Mouse (Mus musculus): ENCODE results near the gene D630003M21Rik. TPM values are rescaled to one million over a fixed set of nuclear protein-coding genes. Genes with fewer than 3 reads are reported as not detected.

The D630003M21Rik gene
- polyA plus RNA-seq, 1 experiment, result 0.01 TPM

DNA sequence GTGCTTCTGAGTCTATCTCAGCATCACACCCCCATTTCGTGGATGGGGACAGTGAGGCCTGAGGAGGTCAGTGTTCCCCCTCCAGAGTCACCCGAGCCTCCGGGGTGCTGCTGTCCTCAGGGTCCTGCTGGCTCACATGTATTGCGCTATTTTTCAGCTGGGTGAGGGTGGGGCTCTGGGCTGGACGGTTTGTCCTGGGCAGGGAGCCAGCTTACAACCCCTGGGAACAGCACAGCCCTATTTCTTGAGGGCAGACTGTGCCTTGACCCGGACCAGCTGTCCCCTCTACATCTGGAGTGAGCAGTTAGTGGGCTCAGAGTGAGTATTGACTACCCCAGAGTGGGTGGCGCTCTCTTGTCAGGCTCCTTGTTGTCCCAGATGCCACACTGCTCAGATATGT is 37.9 kb downstream of the D630003M21Rik start:
- TF ChIP-seq GATA1 (IDR thresholded peaks at IDR 0.05; ENCODE audit: low read length), result no peak

DNA sequence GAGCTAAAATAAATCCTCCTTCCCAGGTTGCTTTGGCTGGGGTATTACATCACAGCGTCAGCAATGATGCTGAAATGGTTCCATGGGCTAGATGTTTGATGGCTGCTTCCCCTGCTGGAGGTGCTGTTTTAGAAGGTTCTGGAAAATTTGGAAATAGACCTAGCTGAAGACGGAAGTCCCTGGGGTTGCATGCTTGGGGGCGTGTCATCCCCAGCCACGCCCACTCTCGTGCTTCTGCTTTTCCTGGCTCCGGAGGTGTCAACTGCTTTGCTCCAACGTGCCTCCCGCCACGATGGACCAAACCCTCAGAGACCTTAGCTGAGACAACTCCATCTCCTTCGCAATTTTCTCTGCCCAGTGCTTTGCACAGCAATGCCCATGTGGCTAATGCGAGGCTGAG is 39.6 kb downstream of the D630003M21Rik start:
- TF ChIP-seq GATA1 (IDR thresholded peaks at IDR 0.05; ENCODE audit: low read length), result no peak

DNA sequence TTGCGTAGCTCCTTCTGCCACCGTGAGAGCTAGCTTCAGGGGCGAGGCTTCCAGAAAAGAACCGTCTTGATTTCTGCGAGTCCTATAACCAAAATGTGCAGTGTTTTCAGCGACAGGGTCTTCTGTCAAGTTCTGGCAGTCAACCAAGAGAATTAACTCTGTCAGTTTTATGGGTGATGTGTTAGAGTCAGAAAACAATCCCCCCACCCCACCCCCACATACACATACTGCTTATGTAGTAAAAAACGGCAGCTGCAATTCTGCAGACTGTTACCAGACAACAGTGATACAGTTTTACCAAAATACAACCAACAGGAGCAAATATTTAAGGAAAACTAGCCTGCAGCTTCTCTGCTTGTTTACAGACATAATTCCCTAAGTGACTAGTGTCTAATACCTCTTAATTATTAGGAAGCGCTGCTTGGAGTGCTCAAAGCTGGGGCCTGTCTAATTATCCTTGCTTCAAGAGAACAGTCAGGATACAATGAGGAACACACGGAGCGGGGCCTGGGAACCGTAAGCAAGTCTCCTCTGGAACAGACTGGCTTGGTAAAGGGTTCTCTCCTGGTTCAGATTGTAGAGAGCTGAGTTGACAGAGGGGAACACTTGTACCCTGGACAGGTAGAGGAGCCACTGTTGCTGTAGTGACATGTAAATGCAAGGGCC is 42.7 kb downstream of the D630003M21Rik start:
- TF ChIP-seq GATA1 (IDR thresholded peaks at IDR 0.05; ENCODE audit: low read length), result no peak

DNA sequence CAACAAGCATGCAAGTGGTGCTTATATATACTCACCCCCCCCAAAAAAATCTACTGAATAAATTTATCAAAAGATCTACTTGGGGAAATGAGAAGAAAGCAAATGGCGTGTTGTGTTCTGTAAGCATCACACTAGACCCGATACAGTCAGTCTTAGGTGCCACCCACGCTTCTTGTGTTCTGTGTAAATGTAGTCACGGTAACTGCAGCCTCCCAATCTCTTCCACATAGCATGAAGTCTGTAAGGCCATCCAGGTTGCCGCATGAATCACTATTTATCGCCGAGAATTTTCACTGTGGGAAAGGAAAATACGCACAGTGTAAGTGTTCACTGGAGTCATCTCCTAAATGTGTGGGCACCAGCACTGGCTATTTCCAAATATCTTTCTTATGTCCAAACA is 45.8 kb downstream of the D630003M21Rik start:
- TF ChIP-seq GATA1 (IDR thresholded peaks at IDR 0.05; ENCODE audit: low read length), result no peak

DNA sequence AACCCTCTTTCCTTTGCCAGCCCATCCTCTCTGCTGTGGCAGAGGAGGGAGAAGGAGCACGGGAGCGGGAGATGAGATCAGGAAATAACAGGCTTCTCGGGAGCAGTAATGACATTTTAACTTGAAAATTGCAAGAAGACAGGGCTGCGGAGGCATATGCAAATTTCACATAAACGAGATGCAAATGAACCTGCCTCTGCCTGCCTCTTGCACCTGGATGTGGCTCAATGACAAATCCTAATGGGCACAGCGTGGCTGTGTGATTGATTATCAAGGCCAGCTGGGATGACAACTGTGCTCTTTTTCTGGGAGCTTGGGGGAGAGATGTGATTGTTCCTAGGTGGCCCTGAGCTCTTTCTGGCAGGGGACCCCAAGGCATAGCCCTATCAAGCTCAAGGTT is 47.1 kb downstream of the D630003M21Rik start:
- TF ChIP-seq GATA1 (IDR thresholded peaks at IDR 0.05; ENCODE audit: low read length), result no peak

DNA sequence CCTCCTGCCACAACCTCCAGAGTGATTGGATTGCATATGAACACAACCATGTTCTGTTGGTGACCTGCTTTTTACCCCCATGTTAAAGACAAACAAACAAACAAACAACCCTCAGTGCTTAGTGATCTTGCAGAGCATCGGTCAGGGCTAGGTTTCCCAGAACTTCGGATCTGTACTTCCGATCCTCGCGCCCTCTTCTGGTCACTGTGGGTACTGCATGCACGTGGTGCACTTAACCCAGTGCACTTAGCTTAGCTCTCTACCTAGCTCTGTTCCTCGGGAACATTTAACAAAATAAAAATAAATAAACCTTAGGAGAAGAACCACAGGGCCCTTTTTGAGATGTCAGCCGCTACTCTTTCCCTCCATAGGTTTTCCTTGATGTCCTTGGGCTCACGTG is 48.2 kb downstream of the D630003M21Rik start:
- no peak for TF ChIP-seq GATA1 (IDR thresholded peaks at IDR 0.05; ENCODE audit: low read length)

DNA sequence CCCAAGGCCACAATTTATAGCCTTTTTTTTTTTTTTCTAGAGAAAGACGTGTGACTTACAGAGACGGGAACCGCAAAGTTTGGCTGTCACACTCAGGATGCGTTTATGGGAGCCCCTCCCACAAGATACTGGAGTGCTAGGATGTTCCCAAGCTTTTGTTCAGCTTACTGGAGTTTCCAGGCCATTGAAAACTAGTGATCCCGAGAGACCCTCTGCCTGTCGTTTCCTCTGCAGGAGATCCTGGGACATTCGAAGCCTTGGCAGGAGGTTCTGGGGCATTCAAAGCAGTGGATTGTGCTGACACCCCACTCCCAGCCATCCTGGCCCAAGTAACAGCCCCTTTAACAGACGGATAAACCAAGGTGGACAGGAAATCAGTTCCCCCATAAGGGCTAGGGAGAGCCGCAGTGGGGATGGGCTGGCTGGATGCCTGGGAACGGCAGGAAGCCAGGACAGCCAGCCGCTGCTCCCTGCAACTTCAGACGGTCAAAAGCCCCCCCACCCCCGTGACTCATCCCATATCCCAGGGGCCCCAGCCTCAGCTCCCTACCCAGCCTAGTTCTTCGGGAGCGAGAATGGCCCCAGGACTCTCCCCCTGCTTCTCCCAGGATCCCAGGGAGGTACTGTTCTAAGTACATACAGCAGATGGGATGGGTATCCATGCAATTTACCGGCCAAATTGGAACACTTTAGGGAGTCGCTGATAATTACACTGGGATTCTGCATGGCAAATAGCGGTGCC is 49.5 kb downstream of the D630003M21Rik start:
- TF ChIP-seq GATA1 (IDR thresholded peaks at IDR 0.05; ENCODE audit: low read length), result no peak

DNA sequence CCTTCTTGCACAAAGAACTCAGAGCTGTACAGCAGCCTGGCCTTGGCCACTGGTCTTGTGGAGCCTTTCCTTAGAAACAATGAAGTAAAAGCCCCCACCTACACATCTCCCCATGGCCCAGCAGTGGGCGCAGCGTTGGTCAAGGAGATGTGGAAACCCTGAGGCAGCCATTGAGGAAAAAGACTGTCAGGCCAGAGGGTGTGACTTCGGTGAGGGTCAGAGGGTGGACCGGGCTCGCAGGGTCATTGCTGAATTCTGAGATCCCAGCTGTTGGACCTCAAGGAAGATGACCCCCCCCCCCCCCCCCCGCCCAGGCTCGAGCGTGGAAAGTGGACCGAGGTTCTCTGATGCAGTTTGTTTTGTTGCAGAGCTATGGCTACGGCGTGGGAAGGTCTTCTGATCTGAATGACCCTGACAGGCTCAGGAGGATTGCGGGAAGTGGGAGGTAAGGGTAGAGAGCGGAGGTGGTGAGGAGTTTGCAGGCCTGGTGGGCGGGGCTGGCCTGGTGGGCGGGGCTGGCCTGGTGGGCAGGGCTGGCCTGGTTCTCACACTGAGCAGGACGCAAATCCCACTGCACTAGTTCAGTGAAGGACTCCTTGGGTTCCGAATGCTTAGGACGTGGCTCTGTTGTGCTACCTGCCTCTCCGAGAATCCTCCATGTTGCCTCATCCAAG is 50.2 kb downstream of the D630003M21Rik start:
- TF ChIP-seq GATA1 (IDR thresholded peaks at IDR 0.05; ENCODE audit: low read length), result no peak

DNA sequence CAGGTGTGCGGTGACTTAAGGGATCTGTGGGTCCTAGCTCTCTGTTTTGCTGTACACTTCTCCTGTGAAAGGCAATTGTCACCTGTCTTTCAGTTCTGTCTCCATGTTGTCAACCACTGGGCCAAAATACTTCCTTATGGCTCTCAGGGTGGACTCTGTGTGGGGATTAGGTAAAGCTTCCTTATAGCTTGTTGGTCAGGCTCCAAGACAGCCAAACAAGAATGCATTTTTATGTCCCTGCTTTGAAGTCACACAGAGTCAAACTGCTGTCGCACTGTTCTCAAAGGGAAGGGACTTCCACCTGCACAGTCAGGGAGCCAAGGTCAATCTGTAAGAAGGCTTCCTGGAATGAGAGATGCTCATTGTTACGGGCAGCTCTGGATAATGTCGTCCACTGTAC is 50.9 kb downstream of the D630003M21Rik start:
- TF ChIP-seq GATA1 (IDR thresholded peaks at IDR 0.05; ENCODE audit: low read length), result no peak

DNA sequence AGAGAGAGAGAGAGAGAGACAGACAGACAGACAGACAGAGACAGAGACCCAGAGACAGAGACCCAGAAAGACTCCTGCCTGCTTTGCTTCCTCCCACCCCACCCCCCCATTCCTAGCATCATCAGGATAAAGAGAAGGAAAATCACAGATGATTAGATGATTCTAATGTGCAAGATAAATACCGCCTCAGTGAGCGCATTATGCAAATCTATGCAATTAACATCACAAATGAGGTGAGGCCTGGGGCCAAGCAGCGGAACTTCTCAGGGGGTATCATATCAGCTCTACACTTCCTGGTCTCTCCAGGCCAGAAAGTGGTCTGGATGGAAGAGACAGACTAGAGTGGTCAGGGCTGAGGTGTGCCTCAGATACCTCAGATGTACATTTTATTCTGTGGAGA is 51.4 kb downstream of the D630003M21Rik start:
- TF ChIP-seq GATA1 (IDR thresholded peaks at IDR 0.05; ENCODE audit: low read length), result no peak

DNA sequence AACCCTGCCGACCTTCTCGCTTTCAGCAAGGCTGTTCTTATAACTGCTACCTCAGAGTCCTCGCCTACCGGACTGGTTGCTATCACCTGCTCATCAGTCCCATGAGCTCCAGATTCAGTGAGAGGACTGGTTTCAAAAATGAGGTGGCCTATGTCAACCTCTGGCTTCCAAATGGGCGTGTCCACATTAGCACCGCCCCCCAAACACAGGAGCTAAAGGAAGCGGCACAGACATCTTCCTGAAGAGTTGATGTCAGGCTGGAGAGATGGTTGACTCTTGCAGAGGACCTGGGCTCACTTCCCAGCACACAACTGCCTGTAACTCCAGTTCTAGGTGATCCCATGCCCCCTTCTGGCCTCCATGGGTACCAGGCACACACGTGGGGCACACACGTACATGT is 52.3 kb downstream of the D630003M21Rik start:
- TF ChIP-seq GATA1 (IDR thresholded peaks at IDR 0.05; ENCODE audit: low read length), result no peak

DNA sequence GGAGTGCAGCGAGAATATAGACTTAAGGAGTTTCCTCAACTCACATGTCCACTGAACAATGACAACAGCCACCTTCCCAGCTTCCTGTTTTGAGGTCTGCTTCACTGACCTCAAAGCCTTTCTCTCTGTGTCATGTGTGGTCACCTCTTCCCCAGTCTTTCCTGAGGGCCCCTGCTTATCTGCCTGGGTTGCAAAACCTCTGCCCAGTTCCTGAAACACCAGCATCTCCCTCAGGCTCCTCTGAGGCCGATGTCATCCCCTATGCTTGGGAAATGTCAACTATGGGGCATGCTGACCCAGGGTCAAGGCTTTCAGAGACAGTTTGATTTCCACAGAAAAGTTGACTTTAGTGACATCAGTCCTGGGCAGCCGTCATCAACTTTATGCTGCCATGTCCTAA is 53.6 kb downstream of the D630003M21Rik start:
- no peak for TF ChIP-seq GATA1 (IDR thresholded peaks at IDR 0.05; ENCODE audit: low read length)

DNA sequence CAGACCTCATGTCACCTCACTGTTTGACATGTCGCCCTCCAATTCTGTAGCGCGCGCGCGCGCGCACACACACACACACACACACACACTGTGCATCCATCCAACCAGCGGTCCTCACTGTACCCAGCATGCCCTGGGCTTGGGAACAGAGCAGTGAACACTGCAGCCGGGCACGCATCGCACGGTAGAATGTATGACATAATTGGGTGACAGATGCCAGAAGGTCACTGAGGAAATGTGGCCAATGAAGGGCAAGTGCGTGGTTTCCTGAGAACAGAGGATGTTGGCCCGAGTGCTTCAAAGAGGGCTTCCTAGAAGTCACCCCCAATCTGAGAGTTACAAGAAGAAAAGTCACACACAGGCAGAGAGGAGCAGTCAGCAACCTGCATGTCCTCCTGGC is 54.1 kb downstream of the D630003M21Rik start:
- TF ChIP-seq GATA1 (IDR thresholded peaks at IDR 0.05; ENCODE audit: low read length), result no peak

DNA sequence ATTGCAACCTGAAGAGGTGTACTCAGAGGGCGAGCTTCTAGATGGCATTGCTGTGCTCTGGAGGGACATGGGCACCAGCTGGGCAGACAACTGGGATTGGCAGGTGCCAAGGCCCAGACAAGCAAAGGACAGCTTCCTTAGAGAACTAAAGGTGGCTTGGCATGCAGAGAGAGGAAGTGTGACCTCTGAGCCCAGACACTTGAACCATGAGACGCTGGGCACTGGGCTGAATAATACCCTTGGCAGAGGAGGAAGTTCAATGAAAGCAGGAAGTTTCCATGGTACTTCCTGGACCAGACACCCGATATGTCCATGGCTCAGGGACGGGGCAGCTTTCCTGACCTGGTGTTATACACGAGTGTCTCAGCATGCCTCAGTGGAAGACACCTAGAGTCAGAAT is 54.6 kb downstream of the D630003M21Rik start:
- no peak for TF ChIP-seq GATA1 (IDR thresholded peaks at IDR 0.05; ENCODE audit: low read length)

DNA sequence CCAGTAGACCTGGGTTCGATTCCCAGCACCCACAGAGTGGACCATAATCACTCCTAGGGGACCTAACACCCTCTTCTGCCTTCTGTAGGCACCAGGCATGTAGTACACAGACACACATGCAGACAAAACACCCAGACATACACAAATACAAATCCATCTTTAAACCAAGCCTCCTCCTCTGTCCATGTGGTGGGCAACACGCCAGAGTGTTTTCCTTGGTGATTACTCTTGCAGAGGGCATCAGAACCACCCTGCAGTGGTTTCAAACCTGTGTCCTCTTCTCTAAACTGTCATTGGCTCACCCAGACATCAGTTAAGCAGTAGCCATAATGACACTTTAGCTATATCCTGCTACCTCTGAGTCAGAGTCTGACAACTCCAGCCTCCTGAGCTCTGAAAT is 58.6 kb downstream of the D630003M21Rik start:
- no peak for TF ChIP-seq GATA1 (IDR thresholded peaks at IDR 0.05; ENCODE audit: low read length)

DNA sequence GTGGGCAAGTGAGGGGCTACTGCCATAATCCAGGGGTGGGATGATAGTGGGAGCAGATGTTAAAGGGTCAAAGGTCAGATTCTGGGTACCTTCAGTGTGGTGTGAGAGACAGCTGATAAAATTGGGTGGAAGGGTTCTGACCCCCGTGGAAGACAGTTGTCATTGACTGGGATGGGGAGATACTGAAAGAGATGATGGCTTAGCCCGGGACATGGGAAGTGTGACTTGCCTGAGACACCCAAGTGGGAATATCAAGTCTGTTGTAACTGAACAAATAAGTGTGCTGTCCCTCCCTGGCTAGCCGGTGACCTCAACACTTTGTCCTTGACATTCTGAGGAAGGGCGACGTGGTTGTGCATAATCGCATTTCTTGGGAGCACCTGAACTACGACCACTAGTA is 59.3 kb downstream of the D630003M21Rik start:
- no peak for TF ChIP-seq GATA1 (IDR thresholded peaks at IDR 0.05; ENCODE audit: low read length)

DNA sequence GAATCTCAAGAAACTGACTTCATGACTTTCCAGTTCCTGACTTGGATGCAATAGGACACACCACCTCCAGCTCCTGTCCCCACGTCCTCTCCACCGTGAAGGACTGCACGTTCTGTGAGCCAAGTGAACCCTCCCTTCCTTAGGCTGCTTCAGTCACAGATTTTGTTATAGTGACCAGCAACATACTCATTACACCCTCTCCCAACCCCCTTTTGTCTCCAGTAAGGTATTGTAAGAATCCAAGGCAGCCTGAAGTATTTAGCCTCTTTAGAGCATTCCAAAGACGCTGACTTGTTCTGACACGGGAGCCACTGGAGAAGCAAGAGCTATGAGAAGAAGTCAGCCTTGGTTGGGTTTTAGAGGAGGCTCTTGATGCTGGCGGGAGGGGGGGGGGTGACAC is 59.7 kb downstream of the D630003M21Rik start:
- no peak for TF ChIP-seq GATA1 (IDR thresholded peaks at IDR 0.05; ENCODE audit: low read length)
